8 mouse cellular contexts compared by ENCODE assay signal in genomic region chr15:25940397-25941377, GRCm38 (mm10). TPM values are rescaled to one million over a fixed set of nuclear protein-coding genes. Genes with fewer than 3 reads are reported as not detected.
DNase-seq lines count a peak whose midpoint lies in the region; ATAC-seq lines count a peak whose summit lies in the region.

No protein-coding gene starts in this region.

- 0 out of 2 replicates have a peak overlapping the region, but pooled peaks have one; percentile 6 for H3K9ac ChIP-seq in midbrain, embryonic 12.5 days (replicated peaks)
- no peak overlapping the region for H3K9ac ChIP-seq in midbrain, embryonic 16.5 days (ENCODE audit: low read depth, low read length)
- H3K9ac ChIP-seq in embryonic facial prominence, embryonic 13.5 days: no peak overlapping the region
- no peak overlapping the region for H3K9ac ChIP-seq in hindbrain, embryonic 15.5 days
- H3K9ac ChIP-seq in liver, embryonic 16.5 days (ENCODE audit: low read depth, low read length): peak overlapping the region; percentile 52

- no peak for DNase-seq in spleen, postnatal 36 days (ENCODE audit: low spot score in 2 of 2)
- no peak for DNase-seq in cerebellum, postnatal 4 days (ENCODE audit: low spot score in 2 of 2)

- H3K9me3 ChIP-seq in midbrain, embryonic 12.5 days: no peaks in the 10 kb centered on the region
- no peaks in the 10 kb centered on the region for H3K9me3 ChIP-seq in midbrain, embryonic 16.5 days (replicated peaks; ENCODE audit: control insufficient read depth, low read length, poor library complexity, severe bottlenecking)
- no peaks in the 10 kb centered on the region for H3K9me3 ChIP-seq in embryonic facial prominence, embryonic 13.5 days
- H3K9me3 ChIP-seq in hindbrain, embryonic 15.5 days: no peaks in the 10 kb centered on the region
- no peaks in the 10 kb centered on the region for H3K9me3 ChIP-seq in liver, embryonic 16.5 days (replicated peaks; ENCODE audit: control insufficient read depth, low read length)

- 0 out of 2 replicates have a peak, but pooled peaks cover 6% of the 10 kb centered on the region for H3K4me1 ChIP-seq in midbrain, embryonic 12.5 days
- H3K4me1 ChIP-seq in midbrain, embryonic 16.5 days (ENCODE audit: control insufficient read depth, insufficient read depth, low read length): peaks cover 2% of the 10 kb centered on the region; the same call in 1 of the 2 replicates
- H3K4me1 ChIP-seq in embryonic facial prominence, embryonic 13.5 days: peaks cover 19% of the 10 kb centered on the region
- no peaks in the 10 kb centered on the region for H3K4me1 ChIP-seq in hindbrain, embryonic 15.5 days (replicated peaks)
- no peaks in the 10 kb centered on the region for H3K4me1 ChIP-seq in liver, embryonic 16.5 days (ENCODE audit: control insufficient read depth, low read depth, low read length)

- H3K27ac ChIP-seq in midbrain, embryonic 12.5 days (replicated peaks): no peak overlapping the region
- no peak overlapping the region for H3K27ac ChIP-seq in midbrain, embryonic 16.5 days (ENCODE audit: low read length)
- no peak overlapping the region for H3K27ac ChIP-seq in embryonic facial prominence, embryonic 13.5 days
- H3K27ac ChIP-seq in hindbrain, embryonic 15.5 days (replicated peaks): no peak overlapping the region
- peak overlapping the region; percentile 58 for H3K27ac ChIP-seq in liver, embryonic 16.5 days (ENCODE audit: low read length)

- ATAC-seq in midbrain, embryonic 12.5 days (ENCODE audit: low FRiP score, low read depth): no peak
- no peak for ATAC-seq in midbrain, embryonic 16.5 days
- ATAC-seq in embryonic facial prominence, embryonic 13.5 days (ENCODE audit: insufficient number of reproducible peaks, insufficient read depth, low FRiP score, low TSS enrichment, low read depth): no peak
- no peak for ATAC-seq in hindbrain, embryonic 15.5 days (ENCODE audit: low FRiP score, low read depth)
- ATAC-seq in liver, embryonic 16.5 days (ENCODE audit: low read depth): peak; percentile 79
- ATAC-seq in activated CD4-positive, CD25-positive, alpha-beta regulatory T cell, adult 4 months: no peak

- no peaks in the 10 kb centered on the region for H3K27me3 ChIP-seq in midbrain, embryonic 12.5 days
- no peaks in the 10 kb centered on the region for H3K27me3 ChIP-seq in midbrain, embryonic 16.5 days (ENCODE audit: control insufficient read depth, insufficient read depth, low read depth, low read length)
- 0 out of 2 replicates have a peak, but pooled peaks cover 3% of the 10 kb centered on the region for H3K27me3 ChIP-seq in embryonic facial prominence, embryonic 13.5 days
- H3K27me3 ChIP-seq in hindbrain, embryonic 15.5 days: no peaks in the 10 kb centered on the region
- H3K27me3 ChIP-seq in liver, embryonic 16.5 days (ENCODE audit: control insufficient read depth, insufficient read depth, low read depth, low read length): no peaks in the 10 kb centered on the region

- H3K4me2 ChIP-seq in midbrain, embryonic 12.5 days (replicated peaks): peak overlapping the region; percentile 16; the same call in 1 of the 2 replicates
- no peak overlapping the region for H3K4me2 ChIP-seq in midbrain, embryonic 16.5 days (ENCODE audit: low read length)
- peak overlapping the region; percentile 43 for H3K4me2 ChIP-seq in embryonic facial prominence, embryonic 13.5 days
- peak overlapping the region; percentile 17; the same call in 1 of the 2 replicates for H3K4me2 ChIP-seq in hindbrain, embryonic 15.5 days
- peak overlapping the region; percentile 43 for H3K4me2 ChIP-seq in liver, embryonic 16.5 days (ENCODE audit: low read depth, low read length)

- no peaks in the 10 kb centered on the region for H3K36me3 ChIP-seq in midbrain, embryonic 12.5 days
- H3K36me3 ChIP-seq in midbrain, embryonic 16.5 days (ENCODE audit: control insufficient read depth, insufficient read depth, low read length): no peaks in the 10 kb centered on the region
- no peaks in the 10 kb centered on the region for H3K36me3 ChIP-seq in embryonic facial prominence, embryonic 13.5 days
- no peaks in the 10 kb centered on the region for H3K36me3 ChIP-seq in hindbrain, embryonic 15.5 days
- no peaks in the 10 kb centered on the region for H3K36me3 ChIP-seq in liver, embryonic 16.5 days (ENCODE audit: control insufficient read depth, insufficient read depth)

- H3K4me3 ChIP-seq in midbrain, embryonic 12.5 days: no peak overlapping the region
- H3K4me3 ChIP-seq in midbrain, embryonic 16.5 days (ENCODE audit: low read depth, low read length): no peak overlapping the region
- peak overlapping the region; percentile 3; the same call in 1 of the 2 replicates for H3K4me3 ChIP-seq in embryonic facial prominence, embryonic 13.5 days
- H3K4me3 ChIP-seq in hindbrain, embryonic 15.5 days: no peak overlapping the region
- peak overlapping the region; percentile 49 for H3K4me3 ChIP-seq in liver, embryonic 16.5 days (ENCODE audit: low read depth, low read length)

- WGBS in midbrain, embryonic 12.5 days: 40% methylated on average over 24 of the region's 24 CpGs
- 40% methylated on average over 24 of the region's 24 CpGs for WGBS in midbrain, embryonic 16.5 days
- WGBS in embryonic facial prominence, embryonic 13.5 days: 32% methylated on average over 24 of the region's 24 CpGs
- WGBS in hindbrain, embryonic 15.5 days: 43% methylated on average over 24 of the region's 24 CpGs
- WGBS in liver, embryonic 16.5 days (ENCODE audit: insufficient replicate concordance): 39% methylated on average over 24 of the region's 24 CpGs

RNA-seq across cellular contexts. Expression of gene Zfp622, which starts 43.5 kb away (rescaled TPM):
- 35.3 and 40.5 TPM in 2 replicates for polyA plus RNA-seq in midbrain, embryonic 12.5 days (2016; fragmentation: Nextera tagmentation; extraction: Ambion mirVana)
- 26.3 and 28.2 TPM in 2 replicates for polyA plus RNA-seq in midbrain, embryonic 16.5 days (2015; fragmentation: Nextera tagmentation; extraction: Ambion mirVana)
- polyA plus RNA-seq in embryonic facial prominence, embryonic 13.5 days (2015; fragmentation: Nextera tagmentation; extraction: Ambion mirVana): 29.7 and 34.6 TPM in 2 replicates
- 37.7 and 38.8 TPM in 2 replicates for polyA plus RNA-seq in hindbrain, embryonic 15.5 days (2015; fragmentation: Nextera tagmentation; extraction: Ambion mirVana)
- 7.3 and 8.2 TPM in 2 replicates for polyA plus RNA-seq in liver, embryonic 16.5 days (2015; fragmentation: Nextera tagmentation; extraction: Ambion mirVana)
- polyA plus RNA-seq in activated CD4-positive, CD25-positive, alpha-beta regulatory T cell, adult 4 months (2017; shearing (Covaris generic)): 10 to 100 TPM in 1 of 2 experiments, 1 to 10 TPM in 1; 8.8 to 15.9 TPM

Comparison
In these comparisons a context has a peak if more than half of its experiments do, and no peak if none do; other contexts are left out.
1. H3K9ac ChIP-seq: peak in midbrain, embryonic 12.5 days (single experiment) and liver, embryonic 16.5 days (single experiment); none in midbrain, embryonic 16.5 days (single experiment), embryonic facial prominence, embryonic 13.5 days (single experiment) and hindbrain, embryonic 15.5 days (single experiment).
2. H3K4me3 ChIP-seq: peak in embryonic facial prominence, embryonic 13.5 days (single experiment) and liver, embryonic 16.5 days (single experiment); none in midbrain, embryonic 12.5 days (single experiment), midbrain, embryonic 16.5 days (single experiment) and hindbrain, embryonic 15.5 days (single experiment).